In genomic region chr14:121134414-121134813, GRCm38 (mm10) we compare ENCODE assay signal across 21 mouse cellular contexts.
DNase-seq lines count a peak whose midpoint lies in the region; ATAC-seq and TF ChIP-seq lines count a peak whose summit lies in the region.
"Had no signal": no experiment of that assay in that cellular context is flagged by ENCODE, and none has a peak within 500 bp of the region (broad histone marks: within the 10 kb centered on the region; RNA-seq: fewer than 3 reads in every experiment).

No protein-coding gene starts in this region.

- H3ac ChIP-seq in myocyte (ENCODE audit: control insufficient read depth, insufficient read length), result no peak overlapping the region

- intact Hi-C loops in heart, postnatal 10 days (cut with DNase I), result no loop called here

- H3K27ac ChIP-seq in heart, embryonic 11.5 days (ENCODE audit: low read depth, low read length), result peak overlapping the region; percentile 1; the same call in 1 of the 2 replicates
- H3K27ac ChIP-seq: heart, embryonic 10.5 days; hindbrain, embryonic 14.5 days; intestine, embryonic 15.5 days; liver, embryonic 12.5 days; midbrain, embryonic 12.5 days; neural tube, embryonic 13.5 days had no signal

- ATAC-seq in heart, embryonic 11.5 days (replicated peaks; ENCODE audit: insufficient number of reproducible peaks, low FRiP score, low TSS enrichment), result 0 out of 2 replicates have a peak, but pooled peaks have one; percentile 20
- ATAC-seq: forebrain, embryonic 16.5 days; intestine, embryonic 15.5 days; liver, embryonic 12.5 days had no signal

- no peak overlapping the region for H3K9ac ChIP-seq in heart, embryonic 11.5 days (ENCODE audit: low read depth, low read length)
- H3K9ac ChIP-seq: hindbrain, embryonic 14.5 days; intestine, embryonic 15.5 days; liver, embryonic 12.5 days; midbrain, embryonic 12.5 days; neural tube, embryonic 13.5 days had no signal

- peaks cover 12% of the 10 kb centered on the region for H3K79me2 ChIP-seq in myocyte (ENCODE audit: control insufficient read depth, insufficient read depth)

- H3K4me3 ChIP-seq in heart, embryonic 11.5 days (ENCODE audit: low read depth, low read length), result no peak overlapping the region
- H3K4me3 ChIP-seq in myocyte, result no peak overlapping the region
- H3K4me3 ChIP-seq: heart, embryonic 10.5 days; intestine, embryonic 15.5 days; liver, embryonic 12.5 days; midbrain, embryonic 12.5 days; neural tube, embryonic 13.5 days had no signal

- H3K27me3 ChIP-seq in heart, embryonic 11.5 days (ENCODE audit: control insufficient read depth, insufficient read depth, low read length), result no peaks in the 10 kb centered on the region
- no peaks in the 10 kb centered on the region for H3K27me3 ChIP-seq in myocyte (ENCODE audit: control insufficient read depth, insufficient read depth, insufficient read length)
- H3K27me3 ChIP-seq: CH12.LX; intestine, embryonic 15.5 days; liver, embryonic 12.5 days; midbrain, embryonic 12.5 days; neural tube, embryonic 13.5 days had no signal

- no peak overlapping the region for H3K4me2 ChIP-seq in heart, embryonic 11.5 days
- peak overlapping the region; percentile 24 for H3K4me2 ChIP-seq in myocyte (ENCODE audit: low read depth)
- H3K4me2 ChIP-seq: hindbrain, embryonic 14.5 days; intestine, embryonic 15.5 days; liver, embryonic 12.5 days; midbrain, embryonic 12.5 days; neural tube, embryonic 13.5 days had no signal

- peaks cover 50% of the 10 kb centered on the region for H3K4me1 ChIP-seq in heart, embryonic 11.5 days (ENCODE audit: control insufficient read depth, insufficient read depth, low read length)

- no peaks in the 10 kb centered on the region for H3K9me3 ChIP-seq in heart, embryonic 11.5 days (replicated peaks; ENCODE audit: control insufficient read depth, low read length)
- H3K9me3 ChIP-seq: heart, embryonic 10.5 days; intestine, embryonic 15.5 days; liver, embryonic 12.5 days; midbrain, embryonic 12.5 days; neural tube, embryonic 13.5 days had no signal

- no peak for TF ChIP-seq POLR2A in myocyte (IDR thresholded peaks at IDR 0.05; ENCODE audit: insufficient read length, low read depth)

- 29% methylated on average over 3 of the region's 3 CpGs for WGBS in heart, embryonic 11.5 days (ENCODE audit: insufficient replicate concordance)

- DNase-seq in heart, postnatal 10 days, result no peak
- peak; percentile 47 for DNase-seq in embryo, embryonic 11.5 days (ENCODE audit: low read depth, low spot score)
- DNase-seq in forelimb bud, embryonic 11.5 days (ENCODE audit: low read depth, low spot score), result peak; percentile 88
- no peak for DNase-seq in lung, postnatal 25 days (ENCODE audit: low spot score)
- DNase-seq in thymus, postnatal 10 days (ENCODE audit: low spot score in 2 of 2), result no peak
- DNase-seq: adrenal gland, postnatal 36 days; cerebellum, adult 2 months; heart, postnatal 14 days; lung, adult 2 months; lung, postnatal 4 days; thymus, postnatal 25 days had no signal

- no peaks in the 10 kb centered on the region for H3K36me3 ChIP-seq in heart, embryonic 11.5 days (ENCODE audit: control insufficient read depth, insufficient read depth, low read length)
- no peaks in the 10 kb centered on the region for H3K36me3 ChIP-seq in myocyte (ENCODE audit: control insufficient read depth, insufficient read depth)
- H3K36me3 ChIP-seq: intestine, embryonic 15.5 days; liver, embryonic 12.5 days; midbrain, embryonic 12.5 days had no signal

TF ChIP-seq in myocyte, 11 proteins besides CTCF, POLR2A, EP300 and RAD21:
- TF ChIP-seq USF1 (IDR thresholded peaks at IDR 0.05; ENCODE audit: low read depth) (no peak), MYOD1 (IDR thresholded peaks at IDR 0.05; ENCODE audit: control insufficient read depth in 1 of 3, insufficient read length in 2 of 3, low read depth in 2 of 3) (peak in 2 of 3 experiments; percentile 33 to 43)

Comparison
In these comparisons a context has a peak if more than half of its experiments do, and no peak if none do; other contexts are left out.
1. DNase-seq: peak in embryo, embryonic 11.5 days (single experiment) and forelimb bud, embryonic 11.5 days (single experiment); none in heart, postnatal 10 days (0 of 2), lung, postnatal 25 days (single experiment) and thymus, postnatal 10 days (0 of 2).